Mouse (Mus musculus) intestine, embryonic 15.5 days (tissue): ENCODE results near the gene Tbc1d10a. TPM values are rescaled to one million over a fixed set of nuclear protein-coding genes. Genes with fewer than 3 reads are reported as not detected.

Source experiments
- ATAC-seq: fragments of 200-750 bp; cut with Nextera tagmentation; 2 replicates; pipeline ENCODE4 v1.8.0; 2017; ENCODE audit warnings: moderate TSS enrichment, moderate library complexity
- H3K27ac ChIP-seq: fragments of 300-500 bp; sonication (generic); 2 replicates; pipeline ENCODE4 v1.5.1; 2015; ENCODE audit warnings: mild to moderate bottlenecking, inconsistent platforms
- H3K27me3 ChIP-seq: fragments of 300-500 bp; sonication (generic); replicated peaks from 2 replicates; pipeline ENCODE4 v1.6.1; 2015; ENCODE audit warnings: inconsistent platforms
- H3K36me3 ChIP-seq: fragments of 300-500 bp; sonication (generic); 2 replicates; pipeline ENCODE4 v1.6.1; 2015; ENCODE audit warnings: inconsistent platforms
- H3K4me1 ChIP-seq: fragments of 300-500 bp; sonication (generic); replicated peaks from 2 replicates; pipeline ENCODE4 v1.6.1; 2015; ENCODE audit warnings: inconsistent platforms
- H3K4me2 ChIP-seq: fragments of 300-500 bp; sonication (generic); replicated peaks from 2 replicates; pipeline ENCODE4 v1.6.1; 2015; ENCODE audit warnings: mild to moderate bottlenecking, inconsistent platforms
- H3K4me3 ChIP-seq: fragments of 300-500 bp; sonication (generic); replicated peaks from 2 replicates; pipeline ENCODE4 v1.5.1; 2015; ENCODE audit warnings: inconsistent platforms
- H3K9ac ChIP-seq: fragments of 300-500 bp; sonication (generic); 2 replicates; pipeline ENCODE4 v1.6.1; 2015; ENCODE audit warnings: inconsistent platforms
- H3K9me3 ChIP-seq: fragments of 300-500 bp; sonication (generic); 2 replicates; pipeline ENCODE4 v1.6.1; 2016; ENCODE audit warnings: inconsistent platforms
- WGBS: fragments of 180-500 bp; shearing (Covaris S2); methylation state at CpG from one replicate; pipeline ENCODE4 v1.1.7; 2015; 5-methylcytosine and 5-hydroxymethylcytosine counted together
- polyA plus RNA-seq: library from polyadenylated mRNA; unstranded; fragments of >200 nt; fragmentation: Nextera tagmentation; extraction: Ambion mirVana; gene quantifications from 2 replicates; pipeline ENCODE4 v1.2.1, GENCODE M21; 2015

The Tbc1d10a gene
- polyA plus RNA-seq, 1 experiment from 2014 or later, result 32.3 TPM

GRCm38 (mm10) chr11:4264066-4264465 lies 77.5 kb downstream of the Tbc1d10a start:
- peak overlapping the region; percentile 24 for H3K27ac ChIP-seq
- no peak overlapping the region for H3K4me3 ChIP-seq

More at GRCm38 (mm10) chr11:4264066-4264465, 77.5 kb downstream of the Tbc1d10a start:
- Histone ChIP-seq H3K9me3 (no peaks in the 10 kb centered on the region), H3K4me2 (no peak overlapping the region), H3K9ac (no peak overlapping the region), H3K36me3 (no peaks in the 10 kb centered on the region), H3K27me3 (peaks cover 29% of the 10 kb centered on the region), H3K4me1 (peaks cover 62% of the 10 kb centered on the region)
- peak; percentile 11; the same call in 1 of the 2 replicates for ATAC-seq
- 44% methylated on average over 7 of the region's 7 CpGs for WGBS

Other genes with a start within 250 kb of the Tbc1d10a start
- 81.3 and 84.1 TPM in 2 replicates for gene Pes1, start 222.8 kb upstream of the Tbc1d10a start, polyA plus RNA-seq
- gene 4930556J24Rik, start 210.0 kb upstream of the Tbc1d10a start, polyA plus RNA-seq, result not detected in 2 replicates
- 26.0 and 27.0 TPM in 2 replicates for gene Gal3st1, start 203.2 kb upstream of the Tbc1d10a start, polyA plus RNA-seq
- gene Sec14l4, start 155.3 kb upstream of the Tbc1d10a start, polyA plus RNA-seq, result 0.52 and 0.63 TPM in 2 replicates
- gene Sec14l3, start 121.9 kb upstream of the Tbc1d10a start, polyA plus RNA-seq, result not detected in 2 replicates
- gene Mtfp1, start 91.3 kb upstream of the Tbc1d10a start, polyA plus RNA-seq, result 32.2 and 37.0 TPM in 2 replicates
- 1.4 and 1.7 TPM in 2 replicates for gene Sec14l2, start 63.4 kb upstream of the Tbc1d10a start, polyA plus RNA-seq
- gene Rnf215, start 51.6 kb upstream of the Tbc1d10a start, polyA plus RNA-seq, result 20.2 and 21.8 TPM in 2 replicates
- 3.7 and 3.8 TPM in 2 replicates for gene Ccdc157, start 26.5 kb upstream of the Tbc1d10a start, polyA plus RNA-seq
- gene Sf3a1, start 26.4 kb upstream of the Tbc1d10a start, polyA plus RNA-seq, result 43.8 and 47.1 TPM in 2 replicates
- gene Castor1, start 31.4 kb downstream of the Tbc1d10a start, polyA plus RNA-seq, result 3.1 and 4.5 TPM in 2 replicates
- gene Osm, start 49.6 kb downstream of the Tbc1d10a start, polyA plus RNA-seq, result 0.20 and 0.26 TPM in 2 replicates
- 0.62 and 0.92 TPM in 2 replicates for gene Lif, start 70.8 kb downstream of the Tbc1d10a start, polyA plus RNA-seq